Mouse (Mus musculus) brown adipose tissue, adult 24 weeks (tissue): ENCODE results near the gene Uhrf1. TPM values are rescaled to one million over a fixed set of nuclear protein-coding genes. Genes with fewer than 3 reads are reported as not detected.
"Not testable (repeated sequence)": the region's sequence is repeated elsewhere in the genome, so short reads cannot be mapped to it uniquely, and the experiment has no call there.

ENCODE experiments used
- H3K27ac ChIP-seq: fragments of 200-500 bp; replicated peaks from 2 replicates; pipeline ENCODE4 v1.5.1; 2012; ENCODE audit warnings: low read depth, mild to moderate bottlenecking, low read length
- H3K4me1 ChIP-seq: fragments of 200-500 bp; 2 replicates; pipeline ENCODE4 v1.6.1; 2012; ENCODE audit warnings: low read length, mixed read lengths; ENCODE audit not compliant: control insufficient read depth, insufficient read depth, insufficient read length
- H3K4me3 ChIP-seq: fragments of 200-500 bp; 2 replicates; pipeline ENCODE4 v1.5.1; 2012; ENCODE audit warnings: low read depth, mild to moderate bottlenecking, low read length, moderate library complexity; ENCODE audit not compliant: insufficient read depth
- polyA plus RNA-seq: library from polyadenylated mRNA; stranded (reverse); fragments of >200 nt; gene quantifications from 2 replicates; pipeline ENCODE4 v1.2.4, GENCODE M21; 2012; ENCODE audit not compliant: missing spikeins, insufficient read depth, insufficient read length

Uhrf1 gene
- polyA plus RNA-seq: 2.7 and 3.3 TPM in 2 replicates

GRCm38 (mm10) chr17:56303160-56303846 is at the start of gene Uhrf1:
Uhrf1 (plus strand) TSS chr17:56303321.
- Histone ChIP-seq H3K4me3 (peak within 1 kb of the TSS; percentile 68), H3K4me1 (peaks cover 10% of the 10 kb centered on the region), H3K27ac (peak within 1 kb of the TSS; percentile 65)

- Histone ChIP-seq H3K4me1 (peaks cover 13% of the 10 kb centered on the region; the same call in 1 of the 2 replicates), H3K4me3 (no peak overlapping the region), H3K27ac (no peak overlapping the region)
Measured at GRCm38 (mm10) chr17:56254695-56255094, 48.4 kb upstream of the Uhrf1 start.

- Histone ChIP-seq H3K27ac (no peak overlapping the region), H3K4me1 (peaks cover 13% of the 10 kb centered on the region; the same call in 1 of the 2 replicates), H3K4me3 (0 out of 2 replicates have a peak overlapping the region, but pooled peaks have one; percentile 7)
Measured at GRCm38 (mm10) chr17:56255429-56255828, 47.7 kb upstream of the Uhrf1 start.

GRCm38 (mm10) chr17:56255863-56256238 is 47.3 kb upstream of the Uhrf1 start:
- Histone ChIP-seq H3K4me1 (peaks cover 13% of the 10 kb centered on the region; the same call in 1 of the 2 replicates), H3K4me3 (peak overlapping the region; percentile 70), H3K27ac (peak overlapping the region; percentile 95)

GRCm38 (mm10) chr17:56256239-56256881 is 46.8 kb upstream of the Uhrf1 start, which contains the start of gene Fem1a:
Fem1a (plus strand) TSS chr17:56256810.
- Histone ChIP-seq H3K27ac (peak within 1 kb of the TSS; percentile 95), H3K4me1 (peaks cover 13% of the 10 kb centered on the region; the same call in 1 of the 2 replicates)

GRCm38 (mm10) chr17:56257181-56257894 is 45.8 kb upstream of the Uhrf1 start:
- peak overlapping the region; percentile 61 for H3K4me3 ChIP-seq
- peaks cover 13% of the 10 kb centered on the region; the same call in 1 of the 2 replicates for H3K4me1 ChIP-seq

More at GRCm38 (mm10) chr17:56256239-56256881, 46.8 kb upstream of the Uhrf1 start, which contains the start of gene Fem1a:
- H3K4me3 ChIP-seq: peak within 1 kb of the TSS; percentile 70

GRCm38 (mm10) chr17:56258269-56258668 is 44.9 kb upstream of the Uhrf1 start:
- H3K4me3 ChIP-seq, H3K27ac ChIP-seq: not testable (repeated sequence)
- peaks cover 13% of the 10 kb centered on the region; the same call in 1 of the 2 replicates for H3K4me1 ChIP-seq

More at GRCm38 (mm10) chr17:56257181-56257894, 45.8 kb upstream of the Uhrf1 start:
- H3K27ac ChIP-seq: no peak overlapping the region

- H3K27ac ChIP-seq, H3K4me3 ChIP-seq: not testable (repeated sequence)
- H3K4me1 ChIP-seq: peaks cover 13% of the 10 kb centered on the region; the same call in 1 of the 2 replicates
Measured at GRCm38 (mm10) chr17:56258812-56259211, 44.3 kb upstream of the Uhrf1 start.

GRCm38 (mm10) chr17:56259301-56260037 is 43.7 kb upstream of the Uhrf1 start:
- no peak overlapping the region for H3K27ac ChIP-seq
- peaks cover 13% of the 10 kb centered on the region; the same call in 1 of the 2 replicates for H3K4me1 ChIP-seq

GRCm38 (mm10) chr17:56261166-56261565 is 42.0 kb upstream of the Uhrf1 start:
- H3K4me3 ChIP-seq: no peak overlapping the region
- H3K27ac ChIP-seq: no peak overlapping the region
- peaks cover 16% of the 10 kb centered on the region; the same call in 1 of the 2 replicates for H3K4me1 ChIP-seq

More at GRCm38 (mm10) chr17:56259301-56260037, 43.7 kb upstream of the Uhrf1 start:
- no peak overlapping the region for H3K4me3 ChIP-seq

GRCm38 (mm10) chr17:56262645-56263094 is 40.5 kb upstream of the Uhrf1 start:
- H3K4me1 ChIP-seq: peaks cover 16% of the 10 kb centered on the region; the same call in 1 of the 2 replicates
- H3K4me3 ChIP-seq: no peak overlapping the region
- H3K27ac ChIP-seq: no peak overlapping the region

GRCm38 (mm10) chr17:56264020-56264419 is 39.1 kb upstream of the Uhrf1 start:
- Histone ChIP-seq H3K4me3 (no peak overlapping the region), H3K27ac (no peak overlapping the region), H3K4me1 (peaks cover 8% of the 10 kb centered on the region; the same call in 1 of the 2 replicates)

GRCm38 (mm10) chr17:56265011-56265410 is 38.1 kb upstream of the Uhrf1 start:
- Histone ChIP-seq H3K27ac (peak overlapping the region; percentile 73), H3K4me3 (no peak overlapping the region), H3K4me1 (peaks cover 3% of the 10 kb centered on the region; the same call in 1 of the 2 replicates)

GRCm38 (mm10) chr17:56265869-56266268 is 37.3 kb upstream of the Uhrf1 start:
- H3K4me1 ChIP-seq: peaks cover 3% of the 10 kb centered on the region; the same call in 1 of the 2 replicates
- H3K27ac ChIP-seq: peak overlapping the region; percentile 37; the same call in 1 of the 2 replicates
- no peak overlapping the region for H3K4me3 ChIP-seq
